Mouse (Mus musculus) limb, embryonic 14.5 days (tissue): ENCODE results near the gene Lonrf3. TPM values are rescaled to one million over a fixed set of nuclear protein-coding genes. Genes with fewer than 3 reads are reported as not detected.
A peak's percentile ranks its signal among the peaks of the same experiment; 100 is the strongest.

Source experiments
- ATAC-seq: fragments of 200-750 bp; cut with Nextera tagmentation; 2 replicates; pipeline ENCODE4 v1.8.0; 2017; ENCODE audit warnings: low read depth, moderate number of reproducible peaks, moderate TSS enrichment; ENCODE audit not compliant: low FRiP score
- DNase-seq: peaks from one replicate; pipeline ENCODE4 v3.0.0-alpha.2; 2015; ENCODE audit warnings: low spot score
- H3K27ac ChIP-seq: fragments of 300-500 bp; sonication (generic); replicated peaks from 2 replicates; pipeline ENCODE4 v1.5.1; 2014; ENCODE audit warnings: low read depth, mild to moderate bottlenecking, low read length, moderate library complexity, mixed read lengths
- H3K27me3 ChIP-seq: fragments of 300-500 bp; sonication (generic); 2 replicates; pipeline ENCODE4 v1.6.1; 2014; ENCODE audit warnings: low read length, mixed read lengths; ENCODE audit not compliant: control insufficient read depth, insufficient read depth
- H3K36me3 ChIP-seq: fragments of 300-500 bp; sonication (generic); 2 replicates; pipeline ENCODE4 v1.6.1; 2014; ENCODE audit warnings: mild to moderate bottlenecking, low read length, moderate library complexity, mixed read lengths; ENCODE audit not compliant: control insufficient read depth, insufficient read depth
- H3K4me1 ChIP-seq: fragments of 300-500 bp; sonication (generic); 2 replicates; pipeline ENCODE4 v1.6.1; 2014; ENCODE audit warnings: antibody characterized with exemption, low read length, mixed read lengths; ENCODE audit not compliant: control insufficient read depth, insufficient read depth
- H3K4me2 ChIP-seq: fragments of 300-500 bp; sonication (generic); replicated peaks from 2 replicates; pipeline ENCODE4 v1.6.1; 2014; ENCODE audit warnings: low read depth, mild to moderate bottlenecking, low read length, moderate library complexity; ENCODE audit not compliant: severe bottlenecking
- H3K4me3 ChIP-seq: fragments of 300-500 bp; sonication (generic); replicated peaks from 2 replicates; pipeline ENCODE4 v1.5.1; 2014; ENCODE audit warnings: low read length
- H3K9ac ChIP-seq: fragments of 300-500 bp; sonication (generic); 2 replicates; pipeline ENCODE4 v1.6.1; 2014; ENCODE audit warnings: mild to moderate bottlenecking, low read depth, low read length, moderate library complexity; ENCODE audit not compliant: severe bottlenecking
- H3K9me3 ChIP-seq: fragments of 300-500 bp; sonication (generic); 2 replicates; pipeline ENCODE4 v1.6.1; 2016; ENCODE audit warnings: low read length; ENCODE audit not compliant: control insufficient read depth
- POLR2A ChIP-seq: fragments of 200-500 bp; IDR thresholded peaks from 2 replicates; pipeline ENCODE4 v1.8.0; 2012; ENCODE audit warnings: inconsistent platforms, mild to moderate bottlenecking, moderate library complexity, borderline replicate concordance; ENCODE audit not compliant: insufficient read depth, insufficient read length; ENCODE audit errors: extremely low read depth
- WGBS: fragments of 180-500 bp; shearing (Covaris S2); extraction: QIAGEN DNeasy Blood & Tissue Kit; methylation state at CpG from one replicate; pipeline ENCODE4 v1.1.7; 2014; 5-methylcytosine and 5-hydroxymethylcytosine counted together
- polyA plus RNA-seq, 2 experiments: library from polyadenylated mRNA; depleted of rRNA in 1 of 2; stranded (reverse) in 1 of 2; unstranded in 1 of 2; fragments of >200 nt; fragmentation: Nextera tagmentation in 1 of 2; extraction: Ambion mirVana in 1 of 2; gene quantifications; 2 replicates each; pipeline versions ENCODE4 v1.2.1 to v1.2.3; 2012 to 2014

The Lonrf3 gene
- 0.59 and 0.74 TPM in 2 replicates for polyA plus RNA-seq (2012; rRNA removed)
- 0.32 and 0.78 TPM in 2 replicates for polyA plus RNA-seq (2014; fragmentation: Nextera tagmentation; extraction: Ambion mirVana)

DNA sequence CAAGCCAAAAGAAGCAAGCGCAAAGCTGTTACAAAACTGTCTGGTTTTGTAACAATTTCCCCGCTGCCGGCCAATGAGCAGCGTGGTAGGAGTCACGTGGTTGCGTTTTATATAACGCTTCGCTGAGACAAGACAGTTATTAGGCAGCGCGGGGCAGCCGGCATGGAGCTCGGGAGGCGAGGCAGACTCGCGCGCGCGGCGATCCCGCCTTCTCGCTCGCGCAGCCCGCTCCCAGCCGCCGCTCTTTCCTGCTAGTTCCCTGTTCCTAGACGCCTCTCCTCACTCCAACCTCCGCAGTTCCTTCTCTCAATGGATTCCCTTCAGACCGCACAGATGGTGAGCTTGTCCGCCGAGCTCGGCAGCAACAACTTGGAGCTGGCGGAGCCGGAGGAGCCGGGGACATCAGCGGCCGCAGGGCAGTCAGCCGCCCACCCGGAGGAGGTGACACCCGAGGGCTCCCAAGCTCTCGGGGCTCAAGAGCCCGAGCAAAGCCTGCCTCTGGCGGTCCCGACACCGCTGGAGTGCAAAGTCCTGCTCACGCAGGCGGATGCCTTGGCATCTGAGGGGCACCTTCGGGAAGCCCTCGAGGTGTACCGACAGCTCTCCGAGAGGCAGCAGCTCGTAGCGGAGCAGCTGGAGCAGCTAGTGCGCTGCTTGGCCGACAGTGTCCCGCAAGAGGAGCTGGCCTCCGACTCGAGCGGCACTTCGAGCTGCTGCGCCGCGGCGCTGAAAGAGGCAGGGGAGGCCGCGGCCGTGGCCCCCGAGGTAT is at the start of gene Lonrf3:
TSS of gene Lonrf3 (plus strand) at position 83 of the 769 bp plus-strand sequence.
- Histone ChIP-seq H3K27me3 (peaks cover 16% of the 10 kb centered on the region; the same call in 1 of the 2 replicates), H3K9me3 (no peaks in the 10 kb centered on the region), H3K9ac (peak within 1 kb of the TSS; percentile 36; the same call in 1 of the 2 replicates), H3K36me3 (no peaks in the 10 kb centered on the region), H3K4me3 (peak within 1 kb of the TSS; percentile 42), H3K4me1 (no peaks in the 10 kb centered on the region), H3K4me2 (peak within 1 kb of the TSS; percentile 77), H3K27ac (no peak within 1 kb of the TSS)
- 18% methylated on average over 55 of the region's 68 CpGs for WGBS
- ATAC-seq, result peak; percentile 71
- no peak for TF ChIP-seq POLR2A
- peak; percentile 62 for DNase-seq

- 71% methylated on average over 1 of the region's 1 CpGs for WGBS
- no peaks in the 10 kb centered on the region for H3K9me3 ChIP-seq
- DNase-seq, result no peak
- no peak overlapping the region for H3K4me2 ChIP-seq
- H3K36me3 ChIP-seq, result no peaks in the 10 kb centered on the region
- no peak overlapping the region for H3K4me3 ChIP-seq
- H3K9ac ChIP-seq, result no peak overlapping the region
- no peaks in the 10 kb centered on the region for H3K27me3 ChIP-seq
- no peak for TF ChIP-seq POLR2A
- H3K4me1 ChIP-seq, result no peaks in the 10 kb centered on the region
- no peak overlapping the region for H3K27ac ChIP-seq
- ATAC-seq, result no peak
Measured at GRCm38 (mm10) chrX:36278750-36279149, 49.4 kb upstream of the Lonrf3 start.

- Histone ChIP-seq H3K4me2 (no peak overlapping the region), H3K9ac (no peak overlapping the region), H3K9me3 (no peaks in the 10 kb centered on the region), H3K36me3 (no peaks in the 10 kb centered on the region), H3K27me3 (no peaks in the 10 kb centered on the region), H3K4me1 (no peaks in the 10 kb centered on the region), H3K27ac (no peak overlapping the region), H3K4me3 (no peak overlapping the region)
- 73% methylated on average over 3 of the region's 3 CpGs for WGBS
- DNase-seq (no peak), ATAC-seq (no peak)
- TF ChIP-seq POLR2A, result no peak
Measured at GRCm38 (mm10) chrX:36311420-36311819, 16.7 kb upstream of the Lonrf3 start.

- 22% methylated on average over 16 of the region's 20 CpGs for WGBS
- DNase-seq (no peak), ATAC-seq (no peak)
- Histone ChIP-seq H3K27ac (no peak overlapping the region), H3K36me3 (no peaks in the 10 kb centered on the region), H3K4me3 (peak overlapping the region; percentile 42), H3K4me1 (no peaks in the 10 kb centered on the region), H3K27me3 (peaks cover 16% of the 10 kb centered on the region; the same call in 1 of the 2 replicates), H3K4me2 (peak overlapping the region; percentile 77), H3K9me3 (no peaks in the 10 kb centered on the region), H3K9ac (no peak overlapping the region)
- TF ChIP-seq POLR2A, result no peak
Measured at GRCm38 (mm10) chrX:36327491-36328255, 480 bp upstream of the Lonrf3 start.

DNA sequence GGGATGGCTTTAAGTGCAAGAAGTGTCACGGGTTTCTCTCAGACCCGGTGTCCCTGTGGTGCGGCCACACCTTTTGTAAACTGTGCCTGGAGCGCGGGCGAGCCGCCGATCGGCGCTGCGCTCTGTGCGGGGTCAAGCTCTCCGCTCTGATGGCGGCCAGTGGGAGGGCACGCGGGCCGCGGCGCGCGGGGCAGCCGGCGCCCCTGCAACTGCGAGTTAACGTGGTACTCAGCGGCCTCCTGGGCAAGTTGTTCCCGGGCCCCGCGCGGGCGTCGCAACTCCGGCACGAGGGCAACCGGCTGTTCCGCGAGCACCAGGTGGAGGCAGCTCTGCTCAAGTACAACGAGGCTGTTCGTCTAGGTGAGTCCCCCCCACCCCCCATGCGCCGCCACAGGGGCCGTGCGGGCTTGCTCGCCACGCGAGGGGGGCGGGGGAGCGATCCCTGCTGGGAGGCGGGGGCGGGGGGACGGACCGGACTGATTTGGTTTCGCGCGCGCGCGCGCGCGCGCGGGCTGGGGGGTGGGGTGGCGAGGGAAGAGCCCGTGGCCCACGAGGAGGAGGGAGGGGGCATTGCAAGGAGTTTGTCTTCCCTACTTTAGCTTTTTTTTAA is 992 bp downstream of the Lonrf3 start:
- Histone ChIP-seq H3K36me3 (no peaks in the 10 kb centered on the region), H3K4me1 (no peaks in the 10 kb centered on the region), H3K27me3 (peaks cover 16% of the 10 kb centered on the region; the same call in 1 of the 2 replicates), H3K4me3 (peak overlapping the region; percentile 42), H3K9ac (peak overlapping the region; percentile 36; the same call in 1 of the 2 replicates), H3K9me3 (no peaks in the 10 kb centered on the region), H3K4me2 (peak overlapping the region; percentile 77), H3K27ac (no peak overlapping the region)
- ATAC-seq, result no peak
- no peak for DNase-seq
- 29% methylated on average over 21 of the region's 66 CpGs for WGBS
- no peak for TF ChIP-seq POLR2A
